Mouse (Mus musculus) urinary bladder, adult 2 months (tissue): Measurements from ENCODE around the gene Spns2. TPM values are rescaled to one million over a fixed set of nuclear protein-coding genes. Genes with fewer than 3 reads are reported as not detected.
"Not testable (repeated sequence)": the region's sequence is repeated elsewhere in the genome, so short reads cannot be mapped to it uniquely, and the experiment has no call there.

Experiments
- DNase-seq: peaks from one replicate; pipeline ENCODE4 v3.0.0; 2022; ENCODE audit warnings: low spot score
- polyA plus RNA-seq: library from polyadenylated mRNA; depleted of rRNA; stranded (reverse); fragments of >200 nt; gene quantifications from 2 replicates; pipeline ENCODE4 v1.2.3, GENCODE M21; 2012

Gene Spns2
- polyA plus RNA-seq, 1 experiment: 20.1 TPM

GRCm38 (mm10) chr11:72474926-72475325 lies 14.8 kb downstream of the Spns2 start:
- no peak for DNase-seq

DNA sequence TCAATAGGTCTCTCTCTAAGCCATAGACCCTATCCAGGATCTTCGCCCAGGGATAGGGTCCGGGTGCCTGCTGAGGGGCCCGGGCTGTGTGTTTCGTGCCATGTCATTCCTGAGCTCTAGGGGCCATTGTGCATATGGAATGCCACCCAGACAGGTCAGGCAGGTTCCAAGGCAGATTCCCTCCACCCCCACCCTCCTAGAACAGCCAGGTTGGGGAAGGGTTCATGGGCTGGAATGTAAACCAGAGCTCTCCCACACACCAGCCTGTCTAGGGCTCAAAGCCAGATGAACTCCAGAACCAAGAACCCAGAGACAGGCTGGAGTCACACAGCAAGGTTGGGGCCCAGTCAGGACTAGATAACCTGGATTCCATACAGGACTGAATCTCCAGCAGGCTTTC lies 16.2 kb downstream of the Spns2 start:
- no peak for DNase-seq

- no peak for DNase-seq
Observed at GRCm38 (mm10) chr11:72471381-72471780, 18.3 kb downstream of the Spns2 start.

GRCm38 (mm10) chr11:72470004-72470403 lies 19.7 kb downstream of the Spns2 start:
- no peak for DNase-seq

GRCm38 (mm10) chr11:72469217-72469616 lies 20.5 kb downstream of the Spns2 start:
- DNase-seq: no peak

GRCm38 (mm10) chr11:72468525-72468924 lies 21.2 kb downstream of the Spns2 start:
- no peak for DNase-seq

GRCm38 (mm10) chr11:72466694-72467507 lies 22.8 kb downstream of the Spns2 start:
- no peak for DNase-seq

DNA sequence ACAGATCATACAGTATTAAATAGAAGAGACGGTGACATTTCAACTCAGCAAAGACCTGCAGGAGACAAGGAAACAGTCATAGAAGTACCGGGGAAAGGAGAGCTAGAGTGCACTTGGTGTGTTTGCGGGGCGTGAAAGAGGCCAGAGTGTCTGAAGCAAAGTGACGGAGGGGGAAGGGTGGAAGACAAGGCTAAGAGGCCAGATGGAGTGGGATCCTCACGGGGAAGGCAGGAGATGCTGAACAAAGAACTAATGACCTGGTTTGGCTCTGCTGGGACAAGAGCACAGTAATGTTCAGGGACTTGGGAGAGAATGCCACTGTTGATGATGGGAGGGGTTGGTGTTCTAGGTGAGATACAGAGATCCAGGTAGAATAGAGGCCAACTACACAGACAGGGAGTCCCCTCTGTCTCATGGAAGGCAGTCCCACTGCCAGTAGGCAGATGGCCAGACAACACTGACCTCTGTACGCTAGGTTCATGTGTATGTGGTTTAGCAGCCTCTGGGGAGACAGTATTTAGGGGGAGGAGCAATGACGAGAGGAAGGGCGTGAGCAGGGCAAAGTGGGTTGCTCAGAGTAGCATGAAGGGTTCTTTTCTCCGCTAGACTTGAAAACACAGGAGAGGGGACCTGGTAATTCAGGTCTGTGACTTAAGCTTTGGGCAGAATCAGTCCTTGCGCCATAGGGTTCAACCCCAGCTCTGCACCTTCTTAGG lies 23.6 kb downstream of the Spns2 start:
- DNase-seq: no peak

GRCm38 (mm10) chr11:72464821-72465220 lies 24.9 kb downstream of the Spns2 start:
- DNase-seq: no peak

DNA sequence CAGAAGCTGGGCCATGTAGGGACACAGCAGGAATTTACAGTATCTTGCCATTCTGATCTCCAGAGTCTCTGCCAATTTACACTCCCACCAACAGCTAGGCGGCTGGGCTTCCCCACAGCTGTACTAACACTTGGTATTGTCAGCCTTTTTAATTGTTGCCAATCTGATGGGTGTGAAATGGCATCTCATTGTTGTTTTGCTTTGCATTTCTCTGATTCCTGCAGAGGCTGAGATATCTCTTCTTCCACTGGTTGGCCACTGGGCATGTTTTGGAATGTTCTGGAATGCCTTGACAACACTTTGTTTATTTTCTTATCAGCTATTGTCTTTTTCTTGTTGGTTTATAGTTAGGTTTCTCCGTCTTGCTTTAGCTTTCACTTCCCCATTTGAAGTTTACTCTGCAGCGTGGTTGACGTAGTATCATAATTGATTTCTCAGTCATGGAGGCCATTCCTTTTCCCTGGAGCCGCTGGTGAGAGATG lies 28.2 kb downstream of the Spns2 start:
- no peak for DNase-seq

DNA sequence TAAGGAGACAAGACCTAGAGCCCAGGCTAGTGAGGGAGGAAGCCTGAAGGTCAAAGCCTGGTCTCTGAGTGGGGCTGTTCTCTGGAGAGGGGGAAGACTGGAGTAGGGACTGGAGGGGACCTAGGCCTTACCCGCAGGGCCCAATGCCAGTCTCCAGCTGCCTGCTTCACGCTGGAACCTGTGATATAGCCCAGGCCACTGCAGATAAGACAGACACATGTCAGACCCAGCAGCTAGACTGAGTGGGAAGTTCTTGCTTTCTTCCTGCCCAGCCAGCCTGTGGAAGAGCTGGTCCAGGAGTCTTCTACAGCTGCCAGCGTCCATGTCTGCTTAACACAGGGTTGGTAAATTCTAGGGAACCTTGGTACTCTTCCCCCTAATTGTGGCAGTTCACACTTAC lies 31.2 kb downstream of the Spns2 start:
- no peak for DNase-seq

DNA sequence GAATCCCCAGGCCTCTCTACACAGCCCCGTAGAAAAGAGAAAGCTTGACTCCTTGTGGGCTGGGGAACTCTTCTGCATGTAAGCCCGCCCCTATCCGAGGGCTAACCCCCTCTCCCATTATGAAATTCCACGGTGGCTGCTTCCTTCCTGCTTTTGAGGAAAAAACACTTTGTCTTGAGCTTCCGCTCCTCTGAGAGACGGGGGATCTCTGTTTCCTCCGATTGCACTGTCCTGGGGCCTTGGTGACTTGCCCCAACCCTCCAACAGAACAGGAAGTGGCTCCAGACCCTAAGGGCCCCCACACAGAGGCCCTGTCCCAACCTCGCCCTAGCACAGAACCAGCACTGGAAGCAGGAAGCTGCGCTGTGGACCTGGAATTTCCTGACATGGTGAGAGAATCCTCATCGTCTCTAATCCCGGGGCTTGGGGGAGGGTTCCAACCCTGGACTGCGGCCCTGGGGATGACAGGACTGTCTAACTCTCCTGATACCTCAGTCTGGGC lies 31.7 kb downstream of the Spns2 start:
- DNase-seq: no peak

DNA sequence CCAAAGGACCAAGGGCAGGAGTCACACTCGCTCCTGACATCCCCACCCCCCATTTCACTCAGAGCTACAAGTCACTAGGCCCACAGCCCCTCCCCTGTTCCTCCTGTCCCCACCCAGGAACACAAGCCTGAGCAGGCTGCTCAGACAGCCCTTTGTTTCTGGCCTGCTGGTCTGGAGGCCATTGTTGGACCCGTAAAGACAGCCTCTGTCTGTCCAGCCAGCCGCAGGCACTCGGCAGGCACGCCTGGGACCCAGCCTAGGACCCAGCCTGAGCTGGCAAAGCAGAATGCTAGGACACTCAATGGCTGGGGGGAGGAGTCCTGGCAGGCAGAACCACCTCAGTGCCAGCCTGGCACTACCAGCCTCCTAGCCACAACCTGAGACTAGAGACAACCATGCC lies 34.0 kb downstream of the Spns2 start:
- DNase-seq: no peak

GRCm38 (mm10) chr11:72453105-72453953 lies 36.4 kb downstream of the Spns2 start:
- DNase-seq: no peak

DNA sequence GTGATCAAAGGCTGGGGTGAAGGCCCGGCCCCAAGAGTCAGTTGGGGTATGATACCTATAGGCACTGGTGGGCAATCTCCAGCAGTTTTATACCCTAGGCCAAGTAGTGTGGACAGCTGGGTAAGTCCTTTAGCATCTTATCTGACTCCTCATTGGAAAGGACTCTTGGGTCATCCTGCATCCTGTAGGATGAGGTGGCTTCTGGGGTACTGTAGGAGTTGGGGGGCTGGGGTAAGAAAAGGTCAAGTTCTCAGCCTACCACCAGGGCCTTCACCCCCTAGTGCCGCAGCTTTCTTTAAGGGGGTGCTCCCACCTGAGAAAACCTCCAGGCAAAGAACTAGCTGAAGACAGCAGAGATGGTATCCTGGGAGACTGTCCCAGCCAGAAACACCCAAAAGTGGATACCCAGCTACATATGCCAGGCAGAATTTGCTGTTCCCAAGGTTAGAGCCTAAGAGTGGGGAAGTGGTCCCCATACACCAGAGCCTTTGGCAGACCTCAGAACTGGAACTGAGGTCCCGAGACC lies 37.5 kb downstream of the Spns2 start:
- no peak for DNase-seq

- DNase-seq: no peak
Observed at GRCm38 (mm10) chr11:72447475-72447874, 42.2 kb downstream of the Spns2 start.

- no peak for DNase-seq
Observed at GRCm38 (mm10) chr11:72446311-72447105, 43.2 kb downstream of the Spns2 start.

- peak; percentile 92 for DNase-seq
Observed at GRCm38 (mm10) chr11:72440965-72441664, 48.6 kb downstream of the Spns2 start, which contains the start of gene Mybbp1a. Mybbp1a (plus strand) TSS chr11:72441355.

- DNase-seq: not testable (repeated sequence)
Observed at GRCm38 (mm10) chr11:72440597-72440964, 49.1 kb downstream of the Spns2 start.

GRCm38 (mm10) chr11:72438411-72438810 lies 51.3 kb downstream of the Spns2 start:
- DNase-seq: no peak
